Mouse (Mus musculus) C2C12 (cell line): ENCODE results near the gene Psmd11.

Source experiments
- CTCF ChIP-seq: IDR thresholded peaks from one replicate; pipeline ENCODE4 v1.5.1; 2011; ENCODE audit not compliant: control insufficient read depth, insufficient read depth, insufficient read length
- MAX ChIP-seq: IDR thresholded peaks from one replicate; pipeline ENCODE4 v1.6.1; 2011; ENCODE audit warnings: mild to moderate bottlenecking, control low read depth
- USF1 ChIP-seq: IDR thresholded peaks from one replicate; pipeline ENCODE4 v1.6.1; 2011; ENCODE audit warnings: low read depth, mild to moderate bottlenecking, control low read depth, moderate library complexity

GRCm38 (mm10) chr11:80421421-80422047 is 6.9 kb upstream of the Psmd11 start:
- TF ChIP-seq CTCF = no peak
- no peak for TF ChIP-seq USF1
- no peak for TF ChIP-seq MAX
